Mouse (Mus musculus): ENCODE measurements at regions not wholly inside any gene's neighbourhood (a gene's known extent, or its start where the extent isn't known, plus 50 kb on each side); places are given as distances from the start of the nearest gene placed in this dataset.

DNA sequence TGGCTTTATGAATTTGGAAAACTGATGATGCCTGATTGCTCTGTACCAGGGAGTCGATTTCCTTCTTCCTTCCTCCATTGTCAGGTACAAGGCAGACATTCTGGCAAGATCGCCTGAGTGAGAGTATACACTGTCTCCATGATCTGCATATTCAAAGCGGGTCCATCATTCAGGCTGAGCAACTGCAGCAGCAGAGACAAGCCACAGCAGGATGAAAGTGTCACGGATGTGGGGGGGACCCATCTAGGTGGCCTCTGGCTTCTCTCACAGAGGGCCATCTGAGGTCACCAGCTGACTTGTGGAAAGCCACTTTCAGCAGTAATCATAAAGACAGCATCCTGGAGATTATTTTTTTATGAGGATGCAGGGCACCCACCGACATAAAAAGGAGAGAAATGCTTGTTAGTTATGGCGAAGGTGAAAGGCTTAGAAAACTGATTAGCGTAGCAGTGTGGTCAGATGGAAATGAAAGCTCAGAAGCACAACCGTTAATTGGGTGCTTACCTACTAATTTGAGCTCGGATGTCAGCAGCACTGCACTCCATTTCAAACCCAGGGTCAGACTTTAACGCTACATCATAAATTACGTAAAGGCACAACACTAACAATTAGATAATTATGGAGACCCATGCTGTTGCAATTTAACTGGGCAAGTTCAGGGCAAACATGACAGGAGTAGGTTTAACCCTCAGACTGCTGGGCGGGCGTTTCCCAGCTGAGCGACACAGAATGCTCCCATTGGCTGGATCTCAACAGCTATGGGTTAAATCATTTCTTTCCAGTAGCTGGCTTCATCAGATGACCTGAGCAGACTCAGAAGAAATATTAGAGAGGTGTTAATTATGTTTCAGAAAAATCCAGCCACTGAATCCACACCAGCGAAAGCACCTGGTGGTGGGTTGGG, 189.3 kb downstream of the Arrdc4 start:
- no peak for TF ChIP-seq REST (IDR thresholded peaks at IDR 0.05; ENCODE audit: insufficient read depth, insufficient read length)
- no peak for TF ChIP-seq MYOG (IDR thresholded peaks at IDR 0.05; ENCODE audit: control insufficient read depth in 1 of 3, insufficient read depth in 1 of 3, insufficient read length in 2 of 3, low read depth in 2 of 3)

Data from myocyte (in vitro differentiated cells).